Mouse (Mus musculus) midbrain, embryonic 15.5 days (tissue): ENCODE measurements around the gene Atp8b5. TPM values are rescaled to one million over a fixed set of nuclear protein-coding genes. Genes with fewer than 3 reads are reported as not detected.

Experiments
- ATAC-seq: fragments of 200-750 bp; cut with Nextera tagmentation; replicated peaks from 2 replicates; pipeline ENCODE4 v1.8.0; 2017; ENCODE audit warnings: moderate TSS enrichment
- H3K27ac ChIP-seq: fragments of 300-500 bp; sonication (generic); 2 replicates; pipeline ENCODE4 v1.5.1; 2015; ENCODE audit warnings: mild to moderate bottlenecking, inconsistent platforms
- H3K27me3 ChIP-seq: fragments of 300-500 bp; sonication (generic); replicated peaks from 2 replicates; pipeline ENCODE4 v1.6.1; 2015; ENCODE audit warnings: inconsistent platforms
- H3K36me3 ChIP-seq: fragments of 300-500 bp; sonication (generic); replicated peaks from 2 replicates; pipeline ENCODE4 v1.6.1; 2015; ENCODE audit warnings: inconsistent platforms
- H3K4me1 ChIP-seq: fragments of 300-500 bp; sonication (generic); 2 replicates; pipeline ENCODE4 v1.6.1; 2015; ENCODE audit warnings: inconsistent platforms
- H3K4me2 ChIP-seq: fragments of 300-500 bp; sonication (generic); 2 replicates; pipeline ENCODE4 v1.6.1; 2015; ENCODE audit warnings: inconsistent platforms, mild to moderate bottlenecking, moderate library complexity
- H3K4me3 ChIP-seq: fragments of 300-500 bp; sonication (generic); 2 replicates; pipeline ENCODE4 v1.5.1; 2015; ENCODE audit warnings: mild to moderate bottlenecking, inconsistent platforms
- H3K9ac ChIP-seq: fragments of 300-500 bp; sonication (generic); 2 replicates; pipeline ENCODE4 v1.6.1; 2015; ENCODE audit warnings: mild to moderate bottlenecking, inconsistent platforms
- H3K9me3 ChIP-seq: fragments of 300-500 bp; sonication (generic); 2 replicates; pipeline ENCODE4 v1.6.1; 2016; ENCODE audit warnings: inconsistent platforms
- WGBS: fragments of 180-500 bp; shearing (Covaris S2); methylation state at CpG from one replicate; pipeline ENCODE4 v1.1.7; 2015; ENCODE audit warnings: mixed read lengths; 5-methylcytosine and 5-hydroxymethylcytosine counted together
- polyA plus RNA-seq: library from polyadenylated mRNA; unstranded; fragments of >200 nt; fragmentation: Nextera tagmentation; extraction: Ambion mirVana; gene quantifications from 2 replicates; pipeline ENCODE4 v1.2.1, GENCODE M21; 2015

Gene Atp8b5
- polyA plus RNA-seq, 1 experiment from 2014 or later: 0.46 TPM

- H3K36me3 ChIP-seq: peaks cover 25% of the 10 kb centered on the region
- H3K4me3 ChIP-seq: no peak overlapping the region
- no peak overlapping the region for H3K4me2 ChIP-seq
- no peaks in the 10 kb centered on the region for H3K4me1 ChIP-seq
- ATAC-seq: no peak
- H3K9me3 ChIP-seq: no peaks in the 10 kb centered on the region
- H3K9ac ChIP-seq: no peak overlapping the region
- WGBS: 89% methylated on average over 4 of the region's 4 CpGs
- H3K27ac ChIP-seq: no peak overlapping the region
- no peaks in the 10 kb centered on the region for H3K27me3 ChIP-seq
These were observed 8.4 kb upstream of the Atp8b5 start for GRCm38 (mm10) chr4:43258556-43258955.

GRCm38 (mm10) chr4:43259435-43259834 is 7.5 kb upstream of the Atp8b5 start:
- Histone ChIP-seq H3K27me3 (no peaks in the 10 kb centered on the region), H3K9ac (no peak overlapping the region), H3K4me2 (no peak overlapping the region), H3K9me3 (no peaks in the 10 kb centered on the region), H3K4me3 (no peak overlapping the region), H3K27ac (no peak overlapping the region), H3K36me3 (peaks cover 25% of the 10 kb centered on the region), H3K4me1 (no peaks in the 10 kb centered on the region)
- 84% methylated on average over 3 of the region's 3 CpGs for WGBS
- no peak for ATAC-seq

GRCm38 (mm10) chr4:43260096-43260495 is 6.9 kb upstream of the Atp8b5 start:
- ATAC-seq: no peak
- H3K4me1 ChIP-seq: no peaks in the 10 kb centered on the region
- H3K4me3 ChIP-seq: no peak overlapping the region
- no peak overlapping the region for H3K4me2 ChIP-seq
- H3K9ac ChIP-seq: no peak overlapping the region
- 77% methylated on average over 5 of the region's 5 CpGs for WGBS
- H3K9me3 ChIP-seq: no peaks in the 10 kb centered on the region
- H3K27ac ChIP-seq: no peak overlapping the region
- H3K36me3 ChIP-seq: peaks cover 24% of the 10 kb centered on the region
- H3K27me3 ChIP-seq: no peaks in the 10 kb centered on the region

GRCm38 (mm10) chr4:43262821-43263220 is 4.1 kb upstream of the Atp8b5 start:
- no peak overlapping the region for H3K27ac ChIP-seq
- peaks cover 9% of the 10 kb centered on the region for H3K36me3 ChIP-seq
- H3K4me3 ChIP-seq: no peak overlapping the region
- no peak overlapping the region for H3K9ac ChIP-seq
- H3K4me2 ChIP-seq: no peak overlapping the region
- 92% methylated on average over 6 of the region's 6 CpGs for WGBS
- peaks cover 6% of the 10 kb centered on the region for H3K4me1 ChIP-seq
- no peaks in the 10 kb centered on the region for H3K27me3 ChIP-seq
- ATAC-seq: no peak
- no peaks in the 10 kb centered on the region for H3K9me3 ChIP-seq

DNA sequence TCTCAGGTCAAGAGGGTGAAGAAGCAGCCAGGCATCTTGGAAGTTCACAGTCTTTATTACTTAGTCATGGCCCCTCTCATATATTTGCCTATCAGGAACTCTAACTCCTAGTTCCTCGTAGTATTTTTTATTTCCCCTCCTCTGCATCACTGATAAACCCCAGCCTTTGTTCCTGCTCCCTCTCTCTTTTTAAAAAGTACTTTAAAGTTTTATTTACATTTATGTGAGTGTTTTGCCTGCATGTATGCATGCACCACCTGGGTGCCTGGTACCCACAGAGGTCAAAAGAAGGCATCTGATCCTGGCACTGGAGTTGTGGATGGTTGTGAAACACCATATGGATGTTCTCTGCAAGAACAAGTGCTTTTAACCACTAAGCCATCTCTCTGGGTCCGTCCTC is 813 bp upstream of the Atp8b5 start:
- Histone ChIP-seq H3K9ac (no peak overlapping the region), H3K4me3 (no peak overlapping the region), H3K27me3 (no peaks in the 10 kb centered on the region), H3K27ac (no peak overlapping the region), H3K9me3 (no peaks in the 10 kb centered on the region), H3K4me2 (0 out of 2 replicates have a peak overlapping the region, but pooled peaks have one; percentile 62), H3K4me1 (peaks cover 6% of the 10 kb centered on the region), H3K36me3 (no peaks in the 10 kb centered on the region)
- 59% methylated on average over 2 of the region's 2 CpGs for whole genome bisulfite sequencing
- ATAC-seq: no peak

DNA sequence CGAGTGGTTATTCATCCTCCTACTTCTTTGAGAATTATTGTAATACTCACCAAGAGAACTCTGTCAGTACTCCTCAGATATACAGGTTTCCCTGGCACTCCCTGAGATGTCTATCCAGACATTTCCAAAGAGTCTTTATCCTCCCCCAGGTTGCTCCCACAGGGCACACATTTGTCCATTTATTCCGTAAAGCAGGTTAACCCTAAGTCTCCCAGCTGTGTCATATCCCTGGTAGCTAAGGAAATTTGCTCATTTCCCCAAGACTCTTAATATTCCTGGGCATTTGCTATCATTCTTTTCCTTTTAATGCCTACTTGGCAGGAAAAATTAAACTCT is 332 bp downstream of the Atp8b5 start:
- Histone ChIP-seq H3K36me3 (no peaks in the 10 kb centered on the region), H3K27me3 (no peaks in the 10 kb centered on the region), H3K9ac (no peak overlapping the region; the same call in 1 of the 2 replicates), H3K4me2 (peak overlapping the region; percentile 62), H3K4me1 (peaks cover 6% of the 10 kb centered on the region), H3K9me3 (no peaks in the 10 kb centered on the region), H3K4me3 (peak overlapping the region; percentile 43), H3K27ac (no peak overlapping the region)
- WGBS: 11% methylated on average over 2 of the region's 2 CpGs
- peak; percentile 58; the same call in 1 of the 2 replicates for ATAC-seq

- H3K4me3 ChIP-seq: no peak overlapping the region
- H3K4me1 ChIP-seq: no peaks in the 10 kb centered on the region
- H3K9ac ChIP-seq: no peak overlapping the region
- no peaks in the 10 kb centered on the region for H3K27me3 ChIP-seq
- no peaks in the 10 kb centered on the region for H3K9me3 ChIP-seq
- H3K36me3 ChIP-seq: no peaks in the 10 kb centered on the region
- H3K27ac ChIP-seq: no peak overlapping the region
- H3K4me2 ChIP-seq: no peak overlapping the region
- no peak for ATAC-seq
- 97% methylated on average over 5 of the region's 5 CpGs for WGBS
These were observed 18.5 kb downstream of the Atp8b5 start for GRCm38 (mm10) chr4:43285476-43285875.

DNA sequence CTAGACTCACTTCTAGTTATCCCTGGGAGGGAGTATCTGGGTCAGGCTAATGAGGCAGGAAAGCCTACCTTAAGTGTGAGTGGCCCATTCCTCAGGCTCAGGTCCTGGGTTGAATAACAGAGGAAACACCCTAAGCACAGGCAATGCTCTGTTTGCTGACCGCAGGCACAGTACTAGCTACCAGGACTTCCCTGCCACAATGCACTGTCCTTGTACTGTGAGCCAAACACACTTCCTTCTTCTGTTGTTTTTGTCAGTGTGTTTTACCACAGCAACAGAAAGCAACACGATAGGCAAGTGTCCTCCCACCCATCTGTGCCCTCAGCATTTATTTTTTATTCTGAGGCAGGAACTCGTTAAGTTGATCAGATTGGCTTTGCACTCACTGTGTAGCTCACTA is 20.3 kb downstream of the Atp8b5 start:
- Histone ChIP-seq H3K9me3 (no peaks in the 10 kb centered on the region), H3K4me1 (no peaks in the 10 kb centered on the region), H3K4me2 (no peak overlapping the region), H3K4me3 (no peak overlapping the region), H3K27me3 (no peaks in the 10 kb centered on the region), H3K9ac (no peak overlapping the region), H3K36me3 (no peaks in the 10 kb centered on the region), H3K27ac (no peak overlapping the region)
- ATAC-seq: no peak
- WGBS: 75% methylated on average over 3 of the region's 3 CpGs

GRCm38 (mm10) chr4:43294001-43294400 is 27.0 kb downstream of the Atp8b5 start:
- Histone ChIP-seq H3K4me2 (no peak overlapping the region), H3K4me3 (no peak overlapping the region), H3K9me3 (no peaks in the 10 kb centered on the region), H3K27me3 (no peaks in the 10 kb centered on the region), H3K36me3 (no peaks in the 10 kb centered on the region), H3K9ac (no peak overlapping the region), H3K27ac (no peak overlapping the region), H3K4me1 (no peaks in the 10 kb centered on the region)
- no peak for ATAC-seq
- WGBS: 37% methylated on average over 6 of the region's 6 CpGs

DNA sequence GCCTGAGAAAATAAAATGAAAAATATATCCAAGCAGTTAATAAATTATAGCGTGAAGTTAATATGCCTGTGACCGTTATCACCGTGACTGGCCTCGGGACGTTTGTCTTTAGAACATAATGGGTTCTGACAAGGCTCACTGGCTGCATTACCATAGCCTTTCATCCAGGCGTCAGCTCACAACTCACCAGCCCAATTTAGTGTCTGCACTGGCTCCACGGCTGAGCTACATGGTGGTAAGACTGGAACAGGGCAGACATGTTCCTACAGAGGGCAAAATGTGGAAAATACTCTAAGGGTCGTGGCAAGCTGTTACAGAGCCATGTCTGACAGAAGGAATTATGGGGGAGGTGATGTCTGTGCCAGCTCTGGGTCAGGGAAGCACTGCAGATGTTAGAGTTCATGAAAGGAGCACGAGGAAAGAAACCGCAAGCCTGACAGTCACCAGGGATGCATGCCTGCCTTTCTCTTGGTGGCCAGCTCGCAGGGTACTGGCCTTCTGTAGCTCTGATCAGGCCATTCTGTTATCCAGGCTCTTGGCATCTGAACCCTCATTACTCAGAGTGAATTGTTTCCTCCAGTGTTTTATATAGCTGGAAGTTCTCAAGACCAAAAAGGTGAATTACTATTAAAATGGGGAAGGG is 42.9 kb downstream of the Atp8b5 start:
- H3K36me3 ChIP-seq: no peaks in the 10 kb centered on the region
- H3K4me2 ChIP-seq: no peak overlapping the region
- no peak overlapping the region for H3K4me3 ChIP-seq
- H3K9me3 ChIP-seq: no peaks in the 10 kb centered on the region
- H3K27ac ChIP-seq: peak overlapping the region; percentile 30; the same call in 1 of the 2 replicates
- peaks cover 10% of the 10 kb centered on the region for H3K4me1 ChIP-seq
- H3K9ac ChIP-seq: no peak overlapping the region
- ATAC-seq: peak; percentile 58
- H3K27me3 ChIP-seq: no peaks in the 10 kb centered on the region
- 19% methylated on average over 11 of the region's 11 CpGs for WGBS

GRCm38 (mm10) chr4:43321536-43321935 is 54.6 kb downstream of the Atp8b5 start:
- no peak overlapping the region for H3K4me3 ChIP-seq
- ATAC-seq: no peak
- WGBS: 85% methylated on average over 4 of the region's 4 CpGs
- H3K4me2 ChIP-seq: no peak overlapping the region
- H3K9me3 ChIP-seq: no peaks in the 10 kb centered on the region
- no peaks in the 10 kb centered on the region for H3K36me3 ChIP-seq
- H3K9ac ChIP-seq: no peak overlapping the region
- no peaks in the 10 kb centered on the region for H3K4me1 ChIP-seq
- H3K27me3 ChIP-seq: no peaks in the 10 kb centered on the region
- no peak overlapping the region for H3K27ac ChIP-seq

DNA sequence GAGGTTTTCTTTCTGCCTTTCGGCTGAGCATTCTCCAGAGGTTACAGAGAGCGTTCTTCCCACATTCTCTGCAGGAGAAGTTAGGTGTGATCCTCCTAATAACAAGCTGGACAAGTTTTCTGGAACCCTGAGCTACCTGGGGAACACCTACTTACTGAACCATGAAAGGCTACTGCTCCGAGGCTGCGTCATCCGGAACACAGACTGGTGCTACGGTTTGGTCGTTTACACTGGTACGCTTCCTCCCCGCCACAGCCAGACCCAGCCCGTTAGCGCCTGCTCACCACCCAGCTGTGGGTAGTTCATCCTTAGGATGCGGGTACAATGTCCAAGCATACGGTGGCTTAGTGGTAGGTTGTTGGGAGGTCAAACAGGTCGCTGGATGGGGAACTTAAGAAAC is 55.4 kb downstream of the Atp8b5 start:
- no peak overlapping the region for H3K9ac ChIP-seq
- H3K4me1 ChIP-seq: no peaks in the 10 kb centered on the region
- no peaks in the 10 kb centered on the region for H3K36me3 ChIP-seq
- H3K9me3 ChIP-seq: no peaks in the 10 kb centered on the region
- 93% methylated on average over 14 of the region's 14 CpGs for WGBS
- no peak overlapping the region for H3K4me2 ChIP-seq
- H3K4me3 ChIP-seq: no peak overlapping the region
- no peak for ATAC-seq
- H3K27me3 ChIP-seq: no peaks in the 10 kb centered on the region
- H3K27ac ChIP-seq: no peak overlapping the region

DNA sequence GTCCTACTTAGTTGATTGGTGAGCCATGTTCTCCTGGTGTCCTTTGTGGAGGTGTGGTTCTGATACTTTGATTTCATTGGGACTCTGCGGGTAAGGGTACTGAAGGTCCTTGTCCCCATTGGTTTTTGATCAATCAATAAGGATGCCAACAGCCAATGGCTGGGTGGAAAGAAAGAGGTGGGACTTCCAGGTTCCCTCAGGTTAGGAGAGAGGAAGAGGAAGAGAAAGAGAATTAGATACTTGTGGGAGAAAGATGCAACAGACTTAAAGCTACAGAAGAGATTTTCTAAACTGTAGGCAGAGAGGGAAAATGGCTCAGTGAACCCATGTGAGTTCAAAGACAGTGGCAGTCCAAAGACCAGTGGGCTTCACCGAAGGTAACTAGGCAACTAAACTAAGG is 60.2 kb downstream of the Atp8b5 start:
- no peak overlapping the region for H3K27ac ChIP-seq
- no peak overlapping the region for H3K4me3 ChIP-seq
- no peaks in the 10 kb centered on the region for H3K27me3 ChIP-seq
- H3K9ac ChIP-seq: no peak overlapping the region
- ATAC-seq: no peak
- H3K36me3 ChIP-seq: no peaks in the 10 kb centered on the region
- no peak overlapping the region for H3K4me2 ChIP-seq
- WGBS: 95% methylated on average over 2 of the region's 2 CpGs
- no peaks in the 10 kb centered on the region for H3K9me3 ChIP-seq
- H3K4me1 ChIP-seq: no peaks in the 10 kb centered on the region
